Mouse (Mus musculus) forebrain, postnatal 0 days (tissue): ENCODE data around the gene Wdr82. TPM values are rescaled to one million over a fixed set of nuclear protein-coding genes. Genes with fewer than 3 reads are reported as not detected.
A peak's percentile ranks its signal among the peaks of the same experiment; 100 is the strongest.

Experiments
- ATAC-seq: fragments of 200-750 bp; cut with Nextera tagmentation; 2 replicates; pipeline ENCODE4 v1.8.0; 2017; ENCODE audit warnings: mild to moderate bottlenecking, moderate library complexity
- DNase-seq: peaks from one replicate; pipeline ENCODE4 v3.0.0-alpha.2; 2015
- H3K27ac ChIP-seq: fragments of 300-500 bp; sonication (generic); 2 replicates; pipeline ENCODE4 v1.5.1; 2014; ENCODE audit warnings: low read depth, mild to moderate bottlenecking, antibody characterized with exemption, low read length, moderate library complexity, mixed read lengths
- H3K27me3 ChIP-seq: fragments of 300-500 bp; sonication (generic); 2 replicates; pipeline ENCODE4 v1.6.1; 2014; ENCODE audit warnings: mild to moderate bottlenecking, low read length, mixed read lengths; ENCODE audit not compliant: insufficient read depth
- H3K36me3 ChIP-seq: fragments of 300-500 bp; sonication (generic); 2 replicates; pipeline ENCODE4 v1.6.1; 2014; ENCODE audit warnings: mild to moderate bottlenecking, moderate library complexity; ENCODE audit not compliant: insufficient read depth
- H3K4me1 ChIP-seq: fragments of 300-500 bp; sonication (generic); 2 replicates; pipeline ENCODE4 v1.6.1; 2014; ENCODE audit warnings: antibody characterized with exemption; ENCODE audit not compliant: insufficient read depth
- H3K4me2 ChIP-seq: fragments of 300-500 bp; sonication (generic); 2 replicates; pipeline ENCODE4 v1.6.1; 2014; ENCODE audit warnings: low read depth, mild to moderate bottlenecking, moderate library complexity
- H3K4me3 ChIP-seq: fragments of 300-500 bp; sonication (generic); 2 replicates; pipeline ENCODE4 v1.5.1; 2014; ENCODE audit warnings: low read depth, low read length, mixed read lengths
- H3K9ac ChIP-seq: fragments of 300-500 bp; sonication (generic); 2 replicates; pipeline ENCODE4 v1.6.1; 2014; ENCODE audit warnings: mild to moderate bottlenecking
- H3K9me3 ChIP-seq: fragments of 300-500 bp; sonication (generic); 2 replicates; pipeline ENCODE4 v1.6.1; 2016; ENCODE audit warnings: low read length
- CTCF ChIP-seq: sonication (generic); IDR thresholded peaks from 2 replicates; pipeline ENCODE4 v1.5.1; 2016; ENCODE audit warnings: antibody characterized with exemption, control low read depth, low read depth
- WGBS: fragments of 180-500 bp; shearing (Covaris S2); extraction: QIAGEN DNeasy Blood & Tissue Kit; methylation state at CpG from one replicate; pipeline ENCODE4 v1.1.7; 2014; 5-methylcytosine and 5-hydroxymethylcytosine counted together
- polyA plus RNA-seq: library from polyadenylated mRNA; unstranded; fragments of >200 nt; fragmentation: Nextera tagmentation; extraction: Ambion mirVana; gene quantifications from 2 replicates; pipeline ENCODE4 v1.2.1, GENCODE M21; 2015
- total RNA-seq: library from RNA; depleted of rRNA; stranded (reverse); fragments of >200 nt; gene quantifications from 2 replicates; pipeline ENCODE4 v1.2.3, GENCODE M21; 2014

The Wdr82 gene
- total and polyA plus RNA-seq, 2 experiments from 2014 or later = 32.5 to 261 TPM

DNA sequence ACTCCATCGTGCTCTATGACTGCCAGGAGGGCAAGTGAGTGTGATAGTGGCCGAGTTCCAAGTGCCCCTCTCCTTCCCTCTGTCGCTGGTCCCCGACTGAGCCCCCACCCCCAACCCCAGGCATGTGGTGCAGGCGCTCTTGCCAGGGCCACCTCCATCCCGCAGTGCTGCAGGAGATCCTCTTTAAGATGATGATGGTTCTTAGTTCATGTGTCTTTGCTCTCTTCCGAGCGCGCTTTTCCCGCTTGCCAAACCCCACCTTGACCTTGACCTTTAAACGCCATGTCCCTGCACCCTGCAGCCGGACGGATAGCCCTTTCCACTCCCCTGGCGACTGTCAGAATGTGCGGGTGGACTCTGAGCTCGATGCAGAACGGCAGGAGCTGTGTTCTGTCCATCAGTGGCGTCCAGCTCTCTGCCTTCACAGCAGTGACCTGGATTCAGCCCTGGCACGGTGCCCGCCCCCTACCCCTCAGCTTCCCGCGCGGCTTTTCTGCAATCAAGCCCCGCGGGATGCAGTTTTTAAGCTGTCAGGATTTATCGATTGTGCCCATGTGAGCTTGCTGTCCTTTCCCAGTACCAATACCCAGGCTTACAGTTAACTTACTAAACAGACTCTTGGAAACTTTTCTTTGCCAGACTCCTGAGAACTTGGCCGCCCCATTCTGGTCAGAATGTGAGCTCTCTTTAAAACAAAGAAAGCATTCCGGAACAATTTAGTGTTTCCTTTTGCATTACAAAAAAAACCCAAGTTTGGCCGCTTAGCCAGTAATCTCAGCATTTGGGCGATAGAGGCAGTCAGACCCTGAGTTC is 824 bp downstream of the Wdr82 start:
- peak overlapping the region; percentile 98 for H3K9ac ChIP-seq
- TF ChIP-seq CTCF = no peak
- peaks cover 30% of the 10 kb centered on the region for H3K4me1 ChIP-seq

DNA sequence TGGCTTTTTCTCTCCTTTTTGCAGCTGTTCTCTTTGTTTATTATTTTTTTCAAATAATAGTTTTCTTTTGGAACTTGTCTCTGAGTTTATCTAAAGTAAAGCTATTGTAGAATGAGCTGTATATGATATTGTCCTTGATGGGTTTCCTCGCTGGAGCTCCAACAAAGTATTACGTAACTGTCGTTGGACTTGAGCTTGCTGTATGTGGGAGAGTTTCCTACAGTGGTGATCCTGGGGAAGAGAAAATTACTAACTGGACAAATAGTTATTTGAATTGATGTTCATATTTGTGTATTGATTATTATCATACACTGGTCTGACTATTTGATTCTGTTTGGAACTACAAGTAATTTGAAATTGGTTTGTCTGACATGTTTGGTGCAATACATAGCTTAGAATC is 1.8 kb downstream of the Wdr82 start:
- ATAC-seq (no peak), DNase-seq (no peak)
- Histone ChIP-seq H3K9ac (no peak overlapping the region), H3K27me3 (no peaks in the 10 kb centered on the region), H3K36me3 (peaks cover 12% of the 10 kb centered on the region), H3K4me3 (peak overlapping the region; percentile 93), H3K4me1 (peaks cover 30% of the 10 kb centered on the region), H3K27ac (no peak overlapping the region), H3K9me3 (no peaks in the 10 kb centered on the region), H3K4me2 (peak overlapping the region; percentile 70)
- TF ChIP-seq CTCF = no peak
- 5% methylated on average over 3 of the region's 3 CpGs for WGBS

More for the DNA sequence above, 824 bp downstream of the Wdr82 start:
- peaks cover 3% of the 10 kb centered on the region; the same call in 1 of the 2 replicates for H3K36me3 ChIP-seq
- 1% methylated on average over 30 of the region's 30 CpGs for WGBS
- peak; percentile 56 for DNase-seq
- peak overlapping the region; percentile 70 for H3K4me2 ChIP-seq
- ATAC-seq = peak; percentile 67
- peak overlapping the region; percentile 93 for H3K4me3 ChIP-seq
- peak overlapping the region; percentile 98 for H3K27ac ChIP-seq
- no peaks in the 10 kb centered on the region for H3K9me3 ChIP-seq
- H3K27me3 ChIP-seq = no peaks in the 10 kb centered on the region

DNA sequence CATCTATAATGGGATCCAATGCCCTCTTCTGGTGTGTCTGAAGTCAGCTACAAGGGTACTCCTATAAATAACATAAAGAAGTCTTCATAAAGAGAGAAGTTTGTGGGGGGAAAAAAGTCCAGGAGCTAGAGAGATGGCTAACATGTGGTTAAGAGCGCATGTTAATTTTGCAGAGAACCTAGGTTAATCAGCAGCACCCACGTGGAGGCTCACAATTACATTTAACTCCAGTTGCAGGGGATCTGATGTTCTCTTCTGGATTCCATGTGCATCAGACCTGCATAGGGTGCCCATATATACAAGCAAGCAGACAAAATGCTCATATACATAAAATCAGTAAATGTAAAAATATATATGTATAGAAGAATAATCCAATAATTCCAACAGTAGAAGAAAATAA is 2.6 kb downstream of the Wdr82 start:
- WGBS = 50% methylated on average over 2 of the region's 2 CpGs

DNA sequence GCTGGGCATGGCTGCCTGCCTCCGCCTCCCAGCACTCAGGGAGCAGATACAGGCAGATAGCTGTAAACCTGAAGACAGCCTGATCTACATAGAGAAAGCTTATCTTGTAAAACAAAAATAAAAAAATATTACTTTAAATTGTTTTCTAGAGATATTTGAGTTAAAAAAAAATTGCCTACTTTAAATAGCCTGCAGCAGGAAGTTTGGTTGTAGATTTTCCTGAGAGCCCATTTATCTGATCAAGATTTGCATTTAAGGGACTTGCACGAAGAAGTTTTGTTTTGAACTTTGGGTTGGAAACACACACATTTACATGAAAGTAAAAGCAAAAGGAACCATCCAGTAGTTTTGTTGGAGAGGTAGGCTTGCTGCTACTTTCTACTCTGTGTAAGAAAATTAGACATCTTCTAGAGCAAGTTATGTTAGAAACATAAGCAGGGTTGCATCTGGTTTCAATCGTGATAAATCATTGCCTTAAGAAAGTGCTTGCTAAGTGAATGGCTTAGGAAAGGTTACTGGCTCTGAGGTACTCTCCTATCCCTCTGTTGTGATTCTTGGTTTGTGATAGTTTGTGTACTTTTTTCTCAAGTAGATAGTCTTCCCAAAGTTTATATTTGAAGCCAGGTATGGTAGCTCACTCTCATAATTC is 4.9 kb downstream of the Wdr82 start:
- Histone ChIP-seq H3K27ac (no peak overlapping the region), H3K36me3 (peaks cover 33% of the 10 kb centered on the region), H3K4me1 (peaks cover 25% of the 10 kb centered on the region), H3K9ac (no peak overlapping the region), H3K9me3 (no peaks in the 10 kb centered on the region), H3K4me3 (no peak overlapping the region), H3K4me2 (no peak overlapping the region), H3K27me3 (no peaks in the 10 kb centered on the region)
- ATAC-seq = no peak
- TF ChIP-seq CTCF = no peak
- WGBS = 79% methylated on average over 3 of the region's 3 CpGs
- no peak for DNase-seq

More for the DNA sequence above, 2.6 kb downstream of the Wdr82 start:
- peaks cover 30% of the 10 kb centered on the region for H3K4me1 ChIP-seq
- 0 out of 2 replicates have a peak, but pooled peaks have one; percentile 3 for TF ChIP-seq CTCF
- DNase-seq (no peak), ATAC-seq (no peak)
- H3K9me3 ChIP-seq = no peaks in the 10 kb centered on the region
- H3K4me3 ChIP-seq = peak overlapping the region; percentile 93; the same call in 1 of the 2 replicates
- H3K4me2 ChIP-seq = peak overlapping the region; percentile 70
- H3K27me3 ChIP-seq = no peaks in the 10 kb centered on the region
- no peak overlapping the region for H3K27ac ChIP-seq
- H3K9ac ChIP-seq = no peak overlapping the region
- peaks cover 17% of the 10 kb centered on the region for H3K36me3 ChIP-seq

DNA sequence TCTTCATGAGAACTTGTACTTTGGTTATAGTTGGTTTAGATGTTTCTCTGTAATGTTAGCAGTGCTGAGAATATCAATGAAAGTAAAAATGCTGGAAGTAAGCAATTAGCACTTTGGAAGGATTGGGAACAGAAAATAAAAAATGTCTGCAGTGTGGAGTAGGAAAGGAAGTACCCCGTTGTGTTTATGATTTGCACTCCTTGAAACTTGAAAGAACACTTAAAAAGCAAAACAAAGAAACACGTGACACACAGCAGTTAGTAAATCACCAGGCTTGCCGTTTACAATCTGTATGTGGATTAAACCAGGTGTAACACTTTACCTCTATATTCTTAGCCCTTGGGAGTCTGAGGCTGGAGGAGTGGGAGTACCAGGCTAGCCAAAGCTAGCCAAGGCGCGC is 6.0 kb downstream of the Wdr82 start:
- no peak for TF ChIP-seq CTCF

DNA sequence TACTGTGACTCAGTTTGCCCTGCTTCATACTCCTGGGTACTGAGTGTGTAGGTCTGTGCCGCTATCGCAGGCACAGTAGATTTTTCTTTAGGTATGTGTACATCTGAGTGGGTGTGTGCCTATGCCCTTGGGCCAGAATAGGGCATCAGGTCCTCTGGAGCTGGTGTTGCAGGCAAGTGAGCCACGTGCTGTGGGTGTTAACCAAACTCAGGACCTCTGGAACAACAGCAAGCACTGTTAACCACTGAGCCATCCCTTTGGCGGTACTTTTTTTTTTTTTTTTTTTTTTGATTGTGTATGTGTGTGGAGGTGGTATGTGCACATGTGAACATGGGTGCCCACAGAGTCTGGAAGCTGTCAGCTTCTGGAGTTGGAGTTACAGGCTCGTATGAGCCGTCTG is 7.1 kb downstream of the Wdr82 start:
- H3K9ac ChIP-seq = no peak overlapping the region
- H3K27ac ChIP-seq = no peak overlapping the region
- H3K4me2 ChIP-seq = no peak overlapping the region
- H3K4me3 ChIP-seq = no peak overlapping the region
- H3K36me3 ChIP-seq = peaks cover 52% of the 10 kb centered on the region
- TF ChIP-seq CTCF = no peak
- no peaks in the 10 kb centered on the region for H3K27me3 ChIP-seq
- WGBS = 93% methylated on average over 6 of the region's 6 CpGs
- no peak for DNase-seq
- ATAC-seq = no peak
- H3K4me1 ChIP-seq = peaks cover 20% of the 10 kb centered on the region
- no peaks in the 10 kb centered on the region for H3K9me3 ChIP-seq

More for the DNA sequence above, 6.0 kb downstream of the Wdr82 start:
- Histone ChIP-seq H3K27me3 (no peaks in the 10 kb centered on the region), H3K9me3 (no peaks in the 10 kb centered on the region), H3K4me2 (no peak overlapping the region), H3K36me3 (peaks cover 43% of the 10 kb centered on the region), H3K4me3 (no peak overlapping the region), H3K27ac (no peak overlapping the region), H3K9ac (no peak overlapping the region), H3K4me1 (peaks cover 25% of the 10 kb centered on the region)
- ATAC-seq = no peak
- WGBS = 77% methylated on average over 5 of the region's 5 CpGs
- no peak for DNase-seq

DNA sequence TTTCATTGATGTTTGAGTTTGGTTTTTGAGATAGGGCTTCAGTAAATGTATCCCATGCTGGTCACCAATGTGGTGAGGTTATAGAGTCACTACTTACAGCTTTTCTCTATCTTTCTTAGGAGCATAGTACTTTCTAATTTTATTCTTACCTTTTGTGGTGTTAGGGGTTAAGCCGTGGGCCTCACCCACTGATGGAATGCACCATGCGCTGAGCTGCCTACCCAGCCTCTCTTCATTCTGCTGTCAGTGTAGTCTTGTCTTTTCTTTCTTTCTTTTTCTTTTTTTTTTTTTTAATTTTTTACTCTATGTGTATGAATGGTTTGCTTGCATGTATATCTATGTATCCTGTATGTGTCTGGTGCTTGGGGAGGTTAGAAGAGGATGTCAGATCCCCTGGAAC is 8.7 kb downstream of the Wdr82 start:
- Histone ChIP-seq H3K4me2 (no peak overlapping the region), H3K27ac (no peak overlapping the region), H3K4me3 (no peak overlapping the region), H3K27me3 (no peaks in the 10 kb centered on the region), H3K9ac (no peak overlapping the region), H3K9me3 (no peaks in the 10 kb centered on the region), H3K4me1 (peaks cover 5% of the 10 kb centered on the region), H3K36me3 (peaks cover 68% of the 10 kb centered on the region)
- WGBS = 90% methylated on average over 2 of the region's 2 CpGs
- ATAC-seq (no peak), DNase-seq (no peak)
- TF ChIP-seq CTCF = no peak
